Mouse (Mus musculus) ES-E14 (cell line): ENCODE data around the gene Srgap1.

Experiments
- MAFK ChIP-seq: IDR thresholded peaks from 2 replicates; pipeline ENCODE4 v1.6.1; 2014; ENCODE audit warnings: mild to moderate bottlenecking, low read depth, low read length, inconsistent platforms; ENCODE audit not compliant: insufficient read depth
- ZNF384 ChIP-seq: IDR thresholded peaks from 2 replicates; pipeline ENCODE4 v1.6.1; 2012; ENCODE audit warnings: low read depth, low read length, inconsistent platforms

DNA sequence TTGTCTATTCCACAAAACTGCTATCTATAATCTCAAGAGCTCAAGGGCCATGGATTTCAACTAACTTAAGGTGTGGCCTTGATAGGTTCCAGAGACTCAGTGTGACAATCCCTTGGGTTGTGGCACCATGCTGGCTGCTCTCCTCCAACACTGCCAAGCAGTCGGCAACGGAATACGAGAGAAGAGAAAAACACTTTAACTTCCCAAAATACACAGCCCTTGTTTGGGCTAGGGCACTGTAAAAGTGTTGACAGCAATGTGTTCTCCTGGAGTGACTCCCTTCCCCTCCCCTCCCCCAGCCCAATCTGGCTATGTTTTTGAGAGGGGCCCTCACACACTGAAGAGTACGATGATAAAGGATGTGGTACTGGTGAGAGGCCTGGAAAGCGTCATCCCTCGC lies 21.9 kb downstream of the Srgap1 start:
- TF ChIP-seq ZNF384 (no peak), MAFK (no peak)
